Mouse (Mus musculus) liver, embryonic 14.5 days (tissue): ENCODE results near the gene Rimklb.

ENCODE experiments used
- CTCF ChIP-seq: IDR thresholded peaks from 2 replicates; pipeline ENCODE4 v1.5.1; 2016; ENCODE audit warnings: antibody characterized with exemption, low read depth, control low read depth
- EP300 ChIP-seq: IDR thresholded peaks from 2 replicates; pipeline ENCODE4 v1.6.1; 2016; ENCODE audit warnings: antibody characterized with exemption, low read depth

DNA sequence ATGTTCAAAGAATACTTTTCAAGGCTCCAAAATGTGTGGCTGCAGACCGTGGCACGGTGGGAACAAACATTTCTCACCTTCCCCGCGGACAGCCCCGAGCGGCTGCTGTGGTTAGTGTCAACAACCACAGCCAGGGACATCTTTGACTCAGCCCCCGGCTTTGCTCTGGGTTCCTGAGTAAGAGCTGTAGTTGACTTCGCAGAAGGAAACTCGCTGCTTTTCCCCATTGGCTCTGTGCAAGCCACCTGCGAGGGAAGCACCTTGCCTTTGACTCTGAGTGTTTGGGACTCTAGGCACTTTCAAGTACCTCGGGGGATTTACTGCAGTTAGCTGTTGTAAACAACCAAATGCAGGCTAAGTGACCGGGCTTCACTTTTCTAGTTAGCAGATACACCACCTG lies 29.0 kb upstream of the Rimklb start:
- TF ChIP-seq EP300 (no peak), CTCF (no peak)
